Mouse (Mus musculus): ENCODE results near the gene Terf2.
A peak's percentile ranks its signal among the peaks of the same experiment; 100 is the strongest.

Gene Terf2

DNA sequence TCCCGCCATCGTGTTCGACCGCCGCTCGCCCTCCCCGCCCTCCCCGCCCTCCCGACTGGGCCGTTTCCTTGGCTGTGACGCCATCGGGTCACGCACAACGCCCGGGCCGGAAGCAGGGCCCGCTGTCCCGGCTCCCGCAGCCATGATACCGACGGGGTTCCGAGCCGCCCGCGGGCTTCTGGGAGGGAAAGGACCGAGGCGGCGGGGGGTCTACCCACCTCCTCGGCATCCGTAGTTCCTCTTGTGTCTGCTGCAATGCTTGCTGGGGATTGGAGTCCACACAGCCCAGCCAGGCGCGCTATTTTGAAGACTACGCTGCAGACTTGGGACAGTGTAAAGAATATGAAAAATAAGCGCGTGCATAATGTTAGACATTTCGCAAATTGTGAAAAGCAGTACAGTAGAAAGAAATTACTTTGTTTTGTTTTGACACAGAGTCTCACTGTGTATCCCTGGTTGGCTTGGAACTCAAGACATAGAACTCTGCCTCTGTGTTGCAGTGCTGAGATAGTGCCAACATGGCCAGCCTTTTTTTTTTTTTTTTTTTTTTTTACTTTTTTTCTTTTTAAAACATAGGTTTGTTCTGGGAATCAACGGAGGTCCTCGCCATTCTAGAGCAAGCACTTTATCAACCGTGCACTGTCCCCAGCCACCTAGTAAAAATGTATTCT lies at the start of gene Terf2:
Terf2 (minus strand) TSS at position 182 of the 671 bp plus-strand sequence.
- DNase-seq (ENCODE audit: low read depth) = peak; percentile 93

DNA sequence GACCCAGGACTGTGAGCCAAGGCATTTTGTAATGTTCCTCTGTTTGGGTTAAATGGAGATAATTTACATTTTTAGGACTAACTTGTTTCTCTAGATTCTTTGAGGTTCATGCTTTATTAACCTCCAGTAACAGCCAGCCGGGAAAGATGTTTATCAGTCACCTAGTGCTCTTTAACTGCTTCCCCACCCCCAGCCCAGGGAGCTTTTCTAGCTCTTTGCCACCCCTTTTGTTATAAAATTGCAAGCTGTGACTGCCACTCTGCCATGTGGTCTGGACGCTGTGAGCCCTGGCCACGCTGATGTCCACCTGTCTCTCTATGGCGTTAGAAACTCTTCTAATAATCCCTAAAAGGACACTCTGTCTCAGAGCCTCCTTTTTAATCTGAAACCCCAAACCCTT lies 47.2 kb upstream of the Terf2 start:
- no peak for DNase-seq (ENCODE audit: low read depth)

DNA sequence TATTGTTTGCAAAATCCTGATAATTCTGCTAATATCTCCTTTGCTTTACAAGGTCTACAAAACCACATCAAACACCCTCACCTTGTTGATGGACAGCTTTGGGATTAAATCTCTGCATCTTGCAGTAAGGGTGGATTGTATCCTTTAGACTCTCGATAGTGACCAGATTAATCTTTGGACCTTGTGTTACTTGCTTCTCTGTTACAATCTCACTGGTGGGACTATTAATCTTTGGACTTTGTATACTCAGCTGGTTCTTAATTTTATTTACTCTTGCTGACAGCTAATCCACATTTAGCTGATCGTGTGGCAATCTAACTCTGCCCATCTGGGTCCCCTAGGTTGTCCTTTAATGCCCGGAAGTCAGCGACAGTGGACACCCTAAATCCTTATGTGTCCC lies 46.2 kb upstream of the Terf2 start:
- DNase-seq (ENCODE audit: low read depth) = no peak

DNA sequence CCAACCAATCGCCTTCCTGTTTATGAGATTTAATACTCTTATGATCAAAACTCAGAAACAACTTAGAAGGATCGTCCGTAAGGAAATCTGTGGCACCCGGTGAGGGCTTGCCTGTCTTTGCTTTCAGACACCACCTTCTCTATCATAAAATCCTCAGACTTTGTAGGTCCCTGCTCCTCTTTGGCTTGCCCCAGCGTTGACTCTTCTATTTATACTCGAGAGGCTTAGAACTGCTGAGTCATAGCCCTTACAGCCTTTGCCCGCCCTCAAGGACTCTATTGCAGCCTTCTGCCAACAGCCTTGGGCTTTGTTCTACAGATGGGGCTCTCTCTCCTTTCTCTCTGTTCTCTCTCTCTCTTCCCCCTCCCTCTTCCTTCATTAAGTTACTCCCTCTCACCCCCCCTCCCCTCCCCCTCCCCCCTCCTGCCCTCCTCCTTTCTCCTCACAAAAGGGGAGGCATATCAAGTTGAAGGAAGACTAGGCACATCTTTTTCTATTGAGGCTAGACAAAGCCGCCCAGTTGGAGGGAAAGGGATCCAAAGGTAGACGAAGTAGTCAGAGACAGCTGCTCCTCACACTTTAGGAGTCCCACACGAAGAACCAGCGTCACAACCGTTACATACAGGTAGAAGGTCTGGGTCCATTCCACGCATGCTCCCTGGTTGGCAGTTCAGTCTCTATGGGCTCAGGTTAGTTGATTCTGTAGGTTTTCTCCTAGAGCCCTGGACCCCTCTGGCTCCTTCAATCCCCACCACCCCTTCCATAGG lies 43.5 kb upstream of the Terf2 start:
- DNase-seq (ENCODE audit: low read depth) = no peak

DNA sequence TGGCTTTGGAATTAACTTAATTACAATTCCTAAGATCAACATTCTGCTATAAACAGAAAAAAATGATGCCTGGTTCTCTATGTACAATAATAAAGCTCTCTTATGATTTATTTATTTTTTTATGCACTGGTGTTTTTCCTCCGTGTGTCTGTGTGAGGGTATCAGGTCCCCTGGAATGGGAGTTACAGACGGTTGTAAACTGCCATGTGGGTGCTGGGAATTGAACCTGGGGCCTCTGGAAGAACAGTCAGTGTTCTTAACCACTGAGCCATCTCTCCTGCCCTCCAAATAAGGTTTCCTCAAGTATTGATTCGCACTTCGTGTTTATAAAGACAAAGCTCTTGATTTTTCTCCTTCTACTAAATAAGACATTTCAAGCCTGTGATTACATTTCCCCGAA lies 42.0 kb upstream of the Terf2 start:
- DNase-seq (ENCODE audit: low read depth) = no peak

DNA sequence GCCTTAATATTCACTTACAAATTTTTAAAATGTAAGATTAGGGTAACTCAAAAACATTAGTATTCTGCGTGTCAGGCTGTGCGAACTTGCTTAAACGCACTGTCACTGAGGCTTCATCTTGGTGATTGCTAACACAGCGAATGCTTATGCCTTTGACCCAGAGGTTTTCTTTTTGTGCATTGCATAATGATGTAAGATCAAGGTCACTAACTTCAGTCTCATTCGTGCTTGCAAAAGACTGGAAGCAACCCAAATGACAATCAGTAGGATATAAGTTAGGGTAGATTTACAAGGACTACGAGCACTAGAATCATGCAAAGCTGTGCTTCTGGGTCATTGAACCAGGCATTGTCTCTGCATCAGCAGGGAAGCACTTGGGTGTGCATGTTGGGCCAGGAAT lies 41.2 kb upstream of the Terf2 start:
- no peak for DNase-seq (ENCODE audit: low read depth)

DNA sequence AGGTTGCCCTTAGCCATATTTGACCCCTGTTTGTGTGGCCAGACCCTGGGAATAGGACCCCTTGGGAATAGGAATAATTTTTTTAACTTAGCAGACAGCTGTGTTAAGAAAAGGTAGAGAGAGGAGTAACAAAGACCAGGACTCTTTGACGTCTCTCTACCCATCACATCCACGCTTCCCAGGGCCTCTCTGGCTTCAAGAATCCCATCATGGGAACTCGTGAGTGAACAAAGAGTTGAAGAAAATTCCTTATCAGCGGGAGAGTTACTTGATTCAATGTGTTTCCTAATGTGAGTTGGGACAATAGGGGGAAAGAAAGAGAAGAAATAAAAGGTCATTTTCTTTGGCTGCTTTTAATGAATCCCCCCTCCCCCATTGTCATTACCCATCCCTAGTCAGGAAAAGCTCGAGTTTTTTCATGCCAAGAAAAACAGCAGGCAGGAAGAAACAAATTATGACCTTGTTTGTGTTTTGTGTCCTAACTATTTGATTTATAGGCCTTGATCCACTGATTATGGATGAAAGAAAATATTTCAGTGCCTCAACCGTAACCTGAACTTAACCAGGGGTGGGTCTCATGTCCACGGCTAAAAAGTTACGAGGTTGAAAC lies 39.8 kb upstream of the Terf2 start:
- no peak for DNase-seq (ENCODE audit: low read depth)

DNA sequence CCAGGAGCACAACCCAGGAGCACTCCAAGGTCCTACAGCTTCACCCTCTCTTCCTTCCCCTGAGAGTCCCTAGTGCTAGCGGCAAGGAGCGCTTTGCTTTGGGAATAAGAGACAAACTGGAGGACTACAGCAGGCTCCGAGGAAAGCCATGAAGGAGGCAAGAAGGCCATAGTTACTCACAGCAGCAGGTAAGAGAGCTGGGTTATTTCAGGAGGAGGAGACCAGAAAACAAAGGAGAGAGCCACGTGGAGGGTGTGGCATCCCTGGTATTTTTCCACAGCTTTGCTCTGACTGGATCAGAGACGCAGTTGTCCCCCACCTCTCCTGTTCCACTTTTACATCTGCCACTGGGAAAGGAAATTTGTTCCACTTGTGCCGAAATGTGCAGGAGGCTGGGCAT lies 37.5 kb upstream of the Terf2 start:
- no peak for DNase-seq (ENCODE audit: low read depth)

DNA sequence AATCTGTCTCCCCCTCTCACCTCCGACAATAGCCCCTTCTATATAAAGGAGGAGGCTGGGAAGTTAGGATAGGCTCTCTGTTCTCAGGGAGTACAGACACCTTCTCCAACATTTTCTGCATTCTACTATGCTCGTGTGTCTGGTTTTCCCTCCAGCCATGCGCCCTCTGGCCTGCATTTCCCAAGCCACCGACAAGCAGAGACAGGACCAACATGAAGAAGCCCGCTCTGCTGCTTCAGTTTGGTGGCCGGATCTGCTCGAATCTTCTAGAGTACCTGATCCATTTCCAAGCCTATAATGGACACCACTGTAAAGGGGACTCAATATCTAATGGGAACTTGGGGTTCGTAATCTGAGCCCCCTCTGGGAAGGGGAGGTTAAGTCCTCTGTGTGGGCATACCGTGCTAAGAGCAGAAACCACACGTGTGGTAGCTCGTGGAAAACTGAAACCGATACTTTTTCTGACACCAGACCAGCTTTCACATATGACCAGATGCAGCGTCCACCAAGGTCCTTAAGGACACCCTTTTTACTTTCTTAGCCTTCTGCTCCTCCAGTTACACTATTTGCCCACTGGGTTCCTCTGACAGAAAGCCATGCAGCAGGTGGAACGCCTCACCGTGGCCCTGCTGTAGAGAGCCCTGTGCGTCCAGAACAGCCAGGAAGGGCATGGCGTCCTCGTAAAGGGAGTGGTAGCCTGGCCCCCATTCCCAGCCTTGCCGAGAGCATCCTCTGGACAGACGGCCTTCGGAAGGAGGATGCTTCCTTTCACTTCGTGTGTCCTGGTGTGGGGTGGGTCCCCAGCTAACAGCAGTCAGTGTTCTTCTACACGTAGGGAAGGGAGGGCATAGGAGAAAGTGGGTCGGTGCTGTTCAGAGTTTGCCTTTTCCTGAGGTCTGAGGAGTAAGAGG lies 36.5 kb upstream of the Terf2 start:
- DNase-seq (ENCODE audit: low read depth) = no peak

DNA sequence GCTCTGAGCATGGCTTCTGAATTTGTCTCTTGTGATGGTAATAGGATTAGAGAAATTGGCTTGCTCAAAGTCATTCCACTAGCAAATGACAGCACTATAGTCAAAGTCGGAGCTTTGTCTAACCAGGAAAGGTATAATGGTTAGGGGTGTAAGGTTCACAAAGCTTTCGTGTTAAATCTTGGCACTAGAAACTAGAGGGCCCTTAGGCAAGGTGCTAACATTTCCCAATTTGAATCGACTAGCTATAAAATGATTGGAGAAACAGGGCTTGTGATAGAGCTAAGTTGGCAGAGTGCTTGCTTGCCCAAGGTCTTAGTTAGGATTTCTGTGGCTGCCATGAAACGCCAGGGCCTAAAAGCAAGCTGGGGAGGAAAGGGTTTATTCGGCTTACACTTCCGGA lies 33.7 kb upstream of the Terf2 start:
- DNase-seq (ENCODE audit: low read depth) = no peak

DNA sequence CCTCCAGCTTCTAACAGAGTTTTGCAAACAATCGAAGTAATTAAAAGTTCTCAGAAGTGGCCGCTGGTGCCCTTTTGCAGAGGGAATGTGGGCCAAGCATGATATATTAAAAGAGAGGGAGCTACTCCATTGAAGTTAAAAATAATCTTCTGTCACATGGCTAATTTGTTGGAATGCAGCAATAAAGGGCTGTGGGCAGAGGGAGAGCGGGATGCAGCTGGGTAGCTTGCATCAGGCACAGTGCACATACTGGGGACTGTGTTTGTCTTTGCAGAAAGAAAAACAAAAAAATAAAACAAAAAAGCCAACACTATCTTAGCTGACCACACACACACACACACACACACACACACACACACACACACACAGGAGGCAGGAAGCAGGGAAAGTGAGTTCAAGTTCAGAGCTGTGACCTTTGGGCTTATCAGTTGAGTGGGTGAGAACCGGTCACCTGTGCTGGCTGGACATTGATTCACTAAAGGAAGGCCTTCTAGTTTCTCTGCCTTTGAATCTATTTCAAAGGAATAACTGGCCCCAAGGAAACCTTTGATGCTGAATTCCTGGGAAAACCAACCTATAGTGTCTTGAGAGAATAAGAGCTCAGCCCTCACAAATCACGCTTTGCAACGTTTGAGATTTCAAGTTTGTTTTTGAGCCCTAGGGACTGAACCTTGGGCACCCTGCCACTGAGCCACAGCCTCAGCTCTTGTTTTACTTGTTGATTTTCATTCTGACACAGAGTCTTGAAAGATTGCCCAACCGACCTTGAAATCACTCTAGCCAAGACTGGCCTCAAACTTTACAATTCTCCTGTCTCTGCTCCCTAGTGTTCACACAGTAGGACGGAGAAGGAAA lies 33.1 kb upstream of the Terf2 start:
- DNase-seq (ENCODE audit: low read depth) = no peak

DNA sequence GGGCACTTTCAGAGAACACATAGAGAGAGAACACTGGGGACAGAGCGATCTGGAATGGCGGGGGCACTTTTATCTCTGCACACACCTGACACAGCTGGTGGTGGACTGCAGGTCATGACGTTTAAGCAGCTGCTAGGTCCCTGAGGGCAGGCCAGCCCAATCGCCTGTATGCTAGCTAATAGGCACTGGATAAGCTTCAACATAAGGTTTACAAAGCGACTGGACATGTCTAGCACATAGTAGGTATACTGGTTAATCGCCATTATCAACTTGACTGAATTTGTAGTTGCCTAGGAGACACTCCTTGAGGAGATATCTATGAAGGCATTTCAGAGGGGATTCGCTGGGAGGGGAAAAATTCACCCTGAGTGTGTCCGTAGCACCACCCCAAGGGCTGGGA lies 28.0 kb upstream of the Terf2 start:
- DNase-seq (ENCODE audit: low read depth) = no peak

DNA sequence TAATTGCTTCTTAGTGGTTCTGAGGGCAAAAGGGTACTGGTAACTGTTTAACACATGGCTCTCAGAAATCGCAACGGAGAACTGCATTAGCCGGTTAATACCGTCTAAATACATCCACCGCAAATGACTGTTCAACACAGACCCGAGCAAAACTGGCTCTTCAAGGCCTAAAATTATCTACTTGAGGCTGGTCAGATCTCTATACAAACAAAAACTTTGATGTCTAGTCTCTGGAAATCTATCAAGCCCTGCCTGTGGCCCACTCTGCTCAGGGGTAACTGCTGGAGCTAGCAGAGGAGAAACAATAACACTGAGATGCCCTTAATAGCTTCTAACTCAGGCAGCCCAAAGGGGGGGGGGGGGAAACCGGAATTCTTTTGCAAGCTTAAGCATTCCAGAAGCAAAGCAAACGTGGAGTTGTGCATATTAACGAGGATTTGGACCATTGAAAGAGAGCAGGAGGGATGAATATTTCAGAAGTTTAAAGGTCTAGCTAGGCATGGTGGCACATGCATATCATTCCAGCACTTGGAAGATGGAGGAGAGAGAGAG lies 26.8 kb upstream of the Terf2 start:
- DNase-seq (ENCODE audit: low read depth) = no peak

DNA sequence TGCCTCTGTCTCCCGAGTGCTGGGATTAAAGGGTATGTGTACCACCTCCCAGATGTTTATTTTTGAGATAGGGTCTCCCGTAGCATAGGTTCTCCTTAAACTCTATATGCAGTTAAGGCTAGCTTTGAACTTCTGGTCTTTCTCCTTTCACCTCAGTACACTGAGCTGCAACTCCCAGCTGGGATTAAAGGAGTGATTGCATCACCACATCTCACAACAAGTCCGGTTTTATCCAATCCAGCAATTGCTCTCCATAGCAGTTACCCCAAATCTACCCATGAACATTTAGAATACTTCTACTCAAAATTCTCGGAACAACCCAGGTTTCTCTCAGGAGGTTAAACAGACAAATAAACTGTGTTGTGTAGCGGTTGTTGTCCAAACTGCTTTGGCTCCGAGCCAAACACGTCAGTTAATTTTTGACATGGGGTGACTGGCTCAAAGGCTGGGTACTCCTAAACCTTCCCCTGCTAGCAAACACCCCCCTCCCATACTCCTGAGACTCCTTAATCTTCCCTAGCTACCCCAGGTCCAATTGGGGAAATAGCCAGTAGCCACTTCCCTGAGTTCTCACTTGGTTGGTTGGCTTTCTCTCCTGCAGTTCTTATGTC lies 25.4 kb upstream of the Terf2 start:
- no peak for DNase-seq (ENCODE audit: low read depth)

DNA sequence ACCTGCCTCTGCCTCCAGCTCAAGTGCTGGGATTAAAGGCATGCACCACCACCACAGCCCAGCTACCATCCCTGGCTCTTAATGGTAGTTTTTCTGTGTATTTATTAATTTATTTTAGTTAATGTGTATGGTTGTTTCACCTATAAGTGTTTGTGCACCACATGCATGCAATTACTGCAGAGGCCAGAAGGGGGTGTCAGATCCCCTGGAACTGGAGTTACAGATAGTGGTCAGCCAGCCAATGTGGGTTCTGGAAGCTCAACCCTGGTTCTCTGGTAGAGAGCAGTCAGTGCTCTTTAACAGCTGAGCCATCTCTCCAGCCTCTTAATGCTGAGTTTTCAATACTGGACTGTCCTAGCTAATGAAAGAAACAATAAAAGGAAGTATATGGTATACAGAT lies 24.5 kb upstream of the Terf2 start:
- DNase-seq (ENCODE audit: low read depth) = no peak

DNA sequence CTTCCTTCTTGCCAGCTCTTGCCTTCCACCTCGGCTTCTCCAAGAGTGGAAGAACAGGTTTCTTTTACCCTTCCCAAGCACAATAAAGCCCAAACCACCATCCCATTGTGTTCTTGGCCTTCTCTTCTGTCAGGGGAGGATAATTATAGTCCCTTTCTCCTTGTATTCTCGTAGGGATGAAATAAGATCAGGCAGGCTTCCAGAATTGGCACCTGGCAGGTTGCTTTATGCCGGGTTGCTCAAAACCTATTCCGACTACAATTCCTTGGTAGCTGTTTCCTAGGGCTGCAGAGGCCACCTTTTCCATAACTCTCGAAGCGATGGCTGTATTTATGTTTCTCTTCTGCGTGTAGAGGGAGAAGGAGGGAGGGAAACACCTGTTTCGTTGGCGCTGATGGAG lies 23.1 kb upstream of the Terf2 start:
- DNase-seq (ENCODE audit: low read depth) = no peak

DNA sequence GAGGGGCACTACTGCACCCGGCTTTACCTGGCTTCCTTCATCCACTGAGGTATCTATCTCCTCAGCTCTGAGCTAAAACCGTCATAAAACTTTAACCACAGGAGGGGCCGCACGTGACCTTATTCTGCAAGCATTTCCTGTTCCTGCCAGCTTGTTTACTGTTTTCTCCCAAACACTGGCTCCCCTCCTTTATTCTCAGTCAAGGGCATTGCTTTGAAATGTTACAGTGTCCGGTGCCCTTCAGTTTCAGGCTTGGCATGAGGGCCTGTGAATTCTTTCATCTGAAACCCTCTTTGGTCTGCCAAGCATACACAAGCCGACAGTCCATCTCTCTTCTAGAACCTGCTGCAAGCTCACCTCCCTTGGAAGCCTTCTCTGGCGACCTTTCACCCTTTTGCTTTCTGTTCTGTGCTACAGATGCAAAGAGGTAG lies 22.5 kb upstream of the Terf2 start:
- DNase-seq (ENCODE audit: low read depth) = peak; percentile 47

DNA sequence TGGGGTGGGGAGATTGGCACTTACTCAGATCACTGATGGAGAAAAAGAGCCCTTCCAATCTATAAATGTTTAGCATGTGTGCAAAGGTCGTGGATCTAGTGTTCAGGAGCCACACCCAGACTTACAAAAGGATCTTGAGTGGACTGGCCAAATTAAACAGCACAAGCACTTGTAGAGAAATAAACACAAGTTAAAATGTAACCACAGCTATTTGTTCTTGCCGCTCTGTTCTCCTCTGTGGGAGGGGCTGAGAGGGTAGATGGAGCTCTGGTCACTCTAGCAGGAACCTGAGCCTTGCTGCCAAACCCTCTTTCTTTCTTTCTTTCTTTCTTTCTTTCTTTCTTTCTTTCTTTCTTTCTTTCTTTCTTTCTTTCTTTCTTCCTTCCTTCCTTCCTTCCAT lies 20.7 kb upstream of the Terf2 start:
- DNase-seq (ENCODE audit: low read depth) = no peak

DNA sequence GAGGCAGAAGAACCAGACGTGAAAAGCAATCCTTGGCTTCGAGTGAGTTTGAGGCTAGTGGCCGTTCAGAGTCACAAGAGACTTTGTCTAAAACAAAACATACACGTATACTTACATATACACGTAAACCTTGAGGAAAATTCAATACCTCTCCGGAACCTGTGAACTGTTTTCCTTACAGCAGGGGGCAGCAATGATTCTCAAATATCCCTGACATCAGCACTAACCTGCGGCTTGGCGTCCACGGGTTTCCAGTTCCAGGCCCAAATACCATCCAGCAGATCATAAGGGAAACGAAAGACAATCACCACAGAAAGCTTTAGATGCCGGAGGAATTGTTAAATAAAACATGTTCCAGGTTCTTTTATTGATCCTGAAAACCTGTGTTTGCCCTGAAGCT lies 19.7 kb upstream of the Terf2 start:
- peak; percentile 88 for DNase-seq (ENCODE audit: low read depth)

DNA sequence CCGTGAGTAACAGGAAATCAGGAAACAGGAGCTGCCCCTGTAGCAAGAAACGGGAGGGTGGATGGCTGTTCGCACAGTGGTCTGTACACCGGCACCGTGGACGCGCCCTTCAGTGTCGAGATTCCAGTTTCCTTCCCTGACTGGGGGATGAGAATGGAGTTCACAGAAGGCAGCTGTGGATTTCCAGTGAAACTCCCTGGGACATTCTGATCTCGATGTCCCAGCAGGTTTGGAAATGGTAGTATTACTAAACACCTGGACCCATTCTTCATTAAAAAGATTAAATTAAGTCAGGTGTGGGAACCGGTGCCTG lies 18.6 kb upstream of the Terf2 start:
- no peak for DNase-seq (ENCODE audit: low read depth)
